Mouse (Mus musculus): ENCODE data around the gene Tspan5. TPM values are rescaled to one million over a fixed set of nuclear protein-coding genes. Genes with fewer than 3 reads are reported as not detected.
A peak's percentile ranks its signal among the peaks of the same experiment; 100 is the strongest.

Gene Tspan5
- total and polyA plus RNA-seq, 2 experiments from 2014 or later = 7.7 to 25.4 TPM

DNA sequence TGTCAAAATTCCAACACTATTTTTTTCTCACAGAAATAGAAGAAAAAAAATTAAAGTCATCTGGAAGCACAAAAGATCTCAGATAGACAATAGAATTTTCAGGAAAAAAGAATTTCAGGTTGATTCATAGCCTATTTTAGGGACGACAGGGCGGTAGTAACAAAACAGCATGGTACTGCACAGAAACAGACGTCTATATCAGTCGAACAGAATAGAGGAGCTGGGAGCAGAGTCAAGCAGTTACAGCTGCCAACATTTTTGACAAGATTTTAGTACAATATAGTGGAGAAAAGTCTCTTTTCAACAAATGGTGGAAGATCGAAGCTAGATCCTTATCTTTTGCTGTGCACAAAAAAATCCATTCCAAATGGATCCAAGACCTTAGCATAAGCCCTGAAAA is 144.1 kb downstream of the Tspan5 start:
- Histone ChIP-seq H3K4me1 (ENCODE audit: control insufficient read depth, insufficient read depth) (peaks cover 16% of the 10 kb centered on the region; the same call in 1 of the 2 replicates), H3K4me2 (ENCODE audit: low read depth, low read length) (no peak overlapping the region), H3K9ac (replicated peaks; ENCODE audit: low read depth, low read length) (no peak overlapping the region), H3K36me3 (replicated peaks; ENCODE audit: control insufficient read depth, insufficient read depth, low read length) (no peaks in the 10 kb centered on the region), H3K9me3 (replicated peaks; ENCODE audit: control insufficient read depth, low read length) (no peaks in the 10 kb centered on the region), H3K27ac (ENCODE audit: low read depth) (no peak overlapping the region), H3K27me3 (ENCODE audit: control insufficient read depth, insufficient read depth, low read length) (no peaks in the 10 kb centered on the region), H3K4me3 (ENCODE audit: low read depth, low read length) (no peak overlapping the region)
- ATAC-seq (ENCODE audit: insufficient read depth, low read depth) (no peak), DNase-seq (ENCODE audit: low spot score) (no peak)
- WGBS = 78% methylated on average over 5 of the region's 5 CpGs
- no peak for TF ChIP-seq CTCF (IDR thresholded peaks at IDR 0.05; ENCODE audit: low read depth)
- TF ChIP-seq EP300 (IDR thresholded peaks at IDR 0.05; ENCODE audit: low read depth) = no peak

DNA sequence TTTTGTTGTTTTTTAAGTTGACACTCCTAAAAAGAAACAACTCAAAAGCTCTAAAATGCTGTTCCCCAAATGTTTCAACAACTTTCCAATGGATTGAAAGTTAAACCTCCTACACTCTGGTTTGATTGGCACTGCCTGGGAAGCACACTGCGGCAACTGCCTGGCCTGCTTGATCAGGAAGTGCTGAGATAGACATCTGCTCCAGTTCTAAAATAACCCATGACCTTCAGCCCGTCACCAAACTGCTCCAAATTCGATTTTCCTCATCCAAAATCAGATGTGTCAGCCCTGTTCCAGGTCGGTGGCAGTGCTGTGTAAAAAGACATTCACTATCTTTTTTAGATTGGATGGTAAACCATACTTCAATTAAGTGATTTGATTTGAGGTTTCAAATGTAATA is 147.2 kb downstream of the Tspan5 start:
- no peak overlapping the region for H3K27ac ChIP-seq (ENCODE audit: low read depth)
- peak overlapping the region; percentile 20; the same call in 1 of the 2 replicates for H3K4me2 ChIP-seq (ENCODE audit: low read depth, low read length)
- no peak overlapping the region for H3K4me3 ChIP-seq (ENCODE audit: low read depth, low read length)
- DNase-seq (ENCODE audit: low spot score) (no peak), ATAC-seq (ENCODE audit: insufficient read depth, low read depth) (no peak)
- H3K9me3 ChIP-seq (replicated peaks; ENCODE audit: control insufficient read depth, low read length) = no peaks in the 10 kb centered on the region
- H3K9ac ChIP-seq (replicated peaks; ENCODE audit: low read depth, low read length) = no peak overlapping the region
- H3K27me3 ChIP-seq (ENCODE audit: control insufficient read depth, insufficient read depth, low read length) = no peaks in the 10 kb centered on the region
- 31% methylated on average over 4 of the region's 4 CpGs for WGBS
- no peak for TF ChIP-seq EP300 (IDR thresholded peaks at IDR 0.05; ENCODE audit: low read depth)
- TF ChIP-seq CTCF (IDR thresholded peaks at IDR 0.05; ENCODE audit: low read depth) = no peak
- H3K36me3 ChIP-seq (replicated peaks; ENCODE audit: control insufficient read depth, insufficient read depth, low read length) = no peaks in the 10 kb centered on the region
- peaks cover 13% of the 10 kb centered on the region; the same call in 1 of the 2 replicates for H3K4me1 ChIP-seq (ENCODE audit: control insufficient read depth, insufficient read depth)

DNA sequence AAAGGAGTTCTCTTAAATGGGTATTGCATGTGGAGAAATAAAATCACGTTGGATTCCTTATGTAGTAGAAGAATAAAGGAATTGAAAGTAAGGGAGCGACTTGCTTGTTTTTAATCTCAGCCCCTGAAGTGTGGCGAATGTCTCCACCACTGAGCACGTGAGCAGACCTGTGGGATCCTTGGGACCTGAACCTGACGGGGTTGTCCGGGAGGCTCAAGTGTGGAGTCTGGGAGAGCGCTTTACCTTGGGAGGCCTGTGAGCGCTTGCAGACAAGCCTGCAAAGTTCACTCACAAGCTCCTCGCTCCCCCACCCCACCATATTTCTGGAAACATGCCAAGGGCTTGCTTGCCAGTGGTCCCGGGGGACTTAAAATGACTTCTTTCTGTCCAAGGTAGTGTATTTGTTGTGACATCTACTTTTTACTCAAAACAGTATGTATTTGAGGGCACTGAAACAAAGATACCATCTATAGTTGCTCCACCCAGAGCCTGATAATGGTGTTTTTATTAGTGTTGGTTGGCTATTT is 147.8 kb downstream of the Tspan5 start:
- no peak overlapping the region for H3K9ac ChIP-seq (replicated peaks; ENCODE audit: low read depth, low read length)
- no peaks in the 10 kb centered on the region for H3K9me3 ChIP-seq (replicated peaks; ENCODE audit: control insufficient read depth, low read length)
- WGBS = 54% methylated on average over 10 of the region's 10 CpGs
- ATAC-seq (ENCODE audit: insufficient read depth, low read depth) (no peak), DNase-seq (ENCODE audit: low spot score) (no peak)
- peaks cover 13% of the 10 kb centered on the region; the same call in 1 of the 2 replicates for H3K4me1 ChIP-seq (ENCODE audit: control insufficient read depth, insufficient read depth)
- H3K4me3 ChIP-seq (ENCODE audit: low read depth, low read length) = no peak overlapping the region
- H3K4me2 ChIP-seq (ENCODE audit: low read depth, low read length) = no peak overlapping the region
- H3K36me3 ChIP-seq (replicated peaks; ENCODE audit: control insufficient read depth, insufficient read depth, low read length) = no peaks in the 10 kb centered on the region
- no peaks in the 10 kb centered on the region for H3K27me3 ChIP-seq (ENCODE audit: control insufficient read depth, insufficient read depth, low read length)
- no peak for TF ChIP-seq EP300 (IDR thresholded peaks at IDR 0.05; ENCODE audit: low read depth)
- TF ChIP-seq CTCF (IDR thresholded peaks at IDR 0.05; ENCODE audit: low read depth) = no peak
- H3K27ac ChIP-seq (ENCODE audit: low read depth) = no peak overlapping the region

DNA sequence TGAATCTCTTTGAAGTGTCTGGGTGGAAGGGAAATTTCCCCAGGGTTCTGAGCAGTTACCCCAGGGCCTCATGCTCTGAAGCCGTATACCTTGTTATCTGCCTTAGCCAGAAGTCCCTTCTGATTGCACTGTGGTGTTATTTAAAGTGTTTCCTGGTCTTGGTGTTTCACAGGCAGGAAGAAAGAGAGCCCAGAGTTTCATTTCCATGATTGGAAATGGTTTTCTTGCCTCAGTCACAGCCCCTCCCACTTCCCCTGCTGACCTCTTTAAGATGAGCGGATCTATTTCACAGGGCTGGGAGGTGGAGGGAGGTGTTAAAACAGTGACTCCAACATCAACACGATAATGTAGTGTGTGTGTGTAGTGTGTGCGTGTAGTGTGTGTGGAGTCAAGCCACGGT is 151.5 kb downstream of the Tspan5 start:
- H3K9me3 ChIP-seq (replicated peaks; ENCODE audit: control insufficient read depth, low read length) = no peaks in the 10 kb centered on the region
- DNase-seq (ENCODE audit: low spot score) = no peak
- H3K27ac ChIP-seq (ENCODE audit: low read depth) = no peak overlapping the region
- no peak for ATAC-seq (ENCODE audit: insufficient read depth, low read depth)
- 37% methylated on average over 5 of the region's 5 CpGs for WGBS
- H3K4me1 ChIP-seq (ENCODE audit: control insufficient read depth, insufficient read depth) = peaks cover 13% of the 10 kb centered on the region; the same call in 1 of the 2 replicates
- TF ChIP-seq EP300 (IDR thresholded peaks at IDR 0.05; ENCODE audit: low read depth) (no peak), CTCF (IDR thresholded peaks at IDR 0.05; ENCODE audit: low read depth) (no peak)
- no peaks in the 10 kb centered on the region for H3K27me3 ChIP-seq (ENCODE audit: control insufficient read depth, insufficient read depth, low read length)
- no peak overlapping the region for H3K4me3 ChIP-seq (ENCODE audit: low read depth, low read length)
- no peak overlapping the region for H3K9ac ChIP-seq (replicated peaks; ENCODE audit: low read depth, low read length)
- H3K4me2 ChIP-seq (ENCODE audit: low read depth, low read length) = no peak overlapping the region
- 0 out of 2 replicates have a peak, but pooled peaks cover 2% of the 10 kb centered on the region for H3K36me3 ChIP-seq (replicated peaks; ENCODE audit: control insufficient read depth, insufficient read depth, low read length)

DNA sequence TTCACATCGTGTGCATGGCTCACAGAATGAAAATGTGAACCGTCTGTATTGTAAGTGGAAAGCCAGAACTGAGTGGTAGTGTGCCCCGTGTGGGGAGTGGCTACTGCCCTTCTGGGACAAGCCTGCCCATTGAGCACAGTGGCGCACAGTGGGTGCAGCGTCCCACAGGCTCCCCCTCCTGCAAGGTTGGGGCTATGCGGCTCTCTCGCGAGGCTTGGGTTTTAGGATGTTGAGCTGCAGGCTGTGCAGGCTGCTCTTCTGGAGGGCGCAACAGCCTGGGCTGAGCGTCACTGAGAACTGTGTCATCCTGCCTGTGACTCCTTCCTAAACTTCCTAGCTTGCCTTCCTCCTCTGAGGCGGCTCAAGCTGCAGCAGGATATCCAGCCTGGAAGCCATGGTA is 155.5 kb downstream of the Tspan5 start:
- WGBS = 78% methylated on average over 11 of the region's 11 CpGs
- H3K36me3 ChIP-seq (replicated peaks; ENCODE audit: control insufficient read depth, insufficient read depth, low read length) = 0 out of 2 replicates have a peak, but pooled peaks cover 3% of the 10 kb centered on the region
- no peak for DNase-seq (ENCODE audit: low spot score)
- H3K9me3 ChIP-seq (replicated peaks; ENCODE audit: control insufficient read depth, low read length) = no peaks in the 10 kb centered on the region
- H3K4me3 ChIP-seq (ENCODE audit: low read depth, low read length) = no peak overlapping the region
- ATAC-seq (ENCODE audit: insufficient read depth, low read depth) = no peak
- no peak overlapping the region for H3K27ac ChIP-seq (ENCODE audit: low read depth)
- no peak overlapping the region for H3K4me2 ChIP-seq (ENCODE audit: low read depth, low read length)
- no peaks in the 10 kb centered on the region for H3K27me3 ChIP-seq (ENCODE audit: control insufficient read depth, insufficient read depth, low read length)
- no peak for TF ChIP-seq EP300 (IDR thresholded peaks at IDR 0.05; ENCODE audit: low read depth)
- no peak for TF ChIP-seq CTCF (IDR thresholded peaks at IDR 0.05; ENCODE audit: low read depth)
- H3K4me1 ChIP-seq (ENCODE audit: control insufficient read depth, insufficient read depth) = 0 out of 2 replicates have a peak, but pooled peaks cover 8% of the 10 kb centered on the region
- no peak overlapping the region for H3K9ac ChIP-seq (replicated peaks; ENCODE audit: low read depth, low read length)

DNA sequence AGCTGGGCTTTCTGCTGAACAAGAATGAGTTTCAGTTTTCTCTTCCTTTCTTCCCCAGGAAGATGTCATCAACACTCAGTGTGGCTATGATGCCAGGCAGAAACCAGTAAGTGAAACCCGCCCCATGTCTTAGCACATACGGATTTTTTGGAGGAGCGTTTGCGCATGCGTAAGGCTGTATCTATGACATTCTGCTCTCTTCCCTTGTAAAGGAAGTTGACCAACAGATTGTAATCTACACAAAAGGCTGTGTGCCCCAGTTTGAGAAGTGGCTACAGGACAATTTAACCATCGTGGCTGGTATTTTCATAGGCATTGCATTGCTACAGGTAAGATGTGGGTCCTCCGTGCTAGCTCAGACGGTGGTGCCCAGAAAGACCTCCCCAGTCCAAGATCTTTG is 156.1 kb downstream of the Tspan5 start:
- Histone ChIP-seq H3K4me3 (ENCODE audit: low read depth, low read length) (no peak overlapping the region), H3K27me3 (ENCODE audit: control insufficient read depth, insufficient read depth, low read length) (no peaks in the 10 kb centered on the region), H3K27ac (ENCODE audit: low read depth) (no peak overlapping the region), H3K4me1 (ENCODE audit: control insufficient read depth, insufficient read depth) (0 out of 2 replicates have a peak, but pooled peaks cover 8% of the 10 kb centered on the region), H3K9me3 (replicated peaks; ENCODE audit: control insufficient read depth, low read length) (no peaks in the 10 kb centered on the region), H3K9ac (replicated peaks; ENCODE audit: low read depth, low read length) (no peak overlapping the region), H3K4me2 (ENCODE audit: low read depth, low read length) (no peak overlapping the region), H3K36me3 (replicated peaks; ENCODE audit: control insufficient read depth, insufficient read depth, low read length) (0 out of 2 replicates have a peak, but pooled peaks cover 3% of the 10 kb centered on the region)
- ATAC-seq (ENCODE audit: insufficient read depth, low read depth) = no peak
- no peak for DNase-seq (ENCODE audit: low spot score)
- TF ChIP-seq CTCF (IDR thresholded peaks at IDR 0.05; ENCODE audit: low read depth) (no peak), EP300 (IDR thresholded peaks at IDR 0.05; ENCODE audit: low read depth) (no peak)
- WGBS = 82% methylated on average over 8 of the region's 8 CpGs
